Mouse (Mus musculus): ENCODE data around the gene Fgfr2.
A peak's percentile ranks its signal among the peaks of the same experiment; 100 is the strongest.
"Not testable (repeated sequence)": the region's sequence is repeated elsewhere in the genome, so short reads cannot be mapped to it uniquely, and the experiment has no call there.

Gene Fgfr2

DNA sequence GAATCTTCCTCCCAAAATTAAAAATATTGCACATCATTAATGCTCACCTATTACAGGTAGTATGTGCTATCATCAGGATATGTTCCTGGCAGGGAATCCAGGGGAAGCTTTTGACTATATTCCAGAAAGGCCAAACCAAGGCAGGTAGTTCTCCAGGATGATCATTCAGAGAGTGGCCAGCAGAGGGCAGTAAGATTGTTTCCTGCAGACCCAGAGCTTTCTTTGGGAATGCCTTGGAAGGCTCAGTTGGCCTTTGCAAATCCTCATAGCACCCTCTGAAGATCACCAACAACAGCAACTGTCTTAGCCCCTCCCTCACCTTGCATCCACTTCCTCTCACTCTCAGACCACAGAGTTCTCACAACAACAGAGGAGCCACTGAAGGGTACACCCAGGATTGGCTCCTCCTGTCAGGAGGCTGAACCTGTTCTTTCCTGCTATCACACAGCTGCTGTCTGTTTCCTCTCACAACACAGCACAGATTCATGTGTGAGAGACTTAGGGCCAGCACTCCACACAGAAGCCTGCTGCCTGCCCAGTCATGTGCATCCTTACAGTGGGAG is 2068.3 kb downstream of the Fgfr2 start:
- peak; percentile 17 to 23 for DNase-seq

DNA sequence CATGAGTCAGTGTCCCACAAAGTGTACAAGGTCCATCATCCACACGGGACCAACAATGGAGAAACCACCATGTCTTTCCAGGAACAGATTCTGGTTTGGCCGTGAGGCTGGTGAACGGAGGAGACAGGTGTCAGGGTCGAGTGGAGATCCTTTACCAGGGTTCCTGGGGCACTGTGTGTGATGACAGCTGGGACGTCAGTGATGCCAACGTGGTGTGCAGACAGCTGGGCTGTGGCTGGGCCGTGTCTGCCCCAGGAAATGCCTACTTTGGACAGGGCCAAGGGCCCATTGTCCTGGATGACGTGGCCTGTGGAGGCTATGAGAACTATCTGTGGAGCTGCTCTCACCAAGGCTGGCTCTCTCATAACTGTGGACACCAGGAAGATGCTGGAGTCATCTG is 2073.3 kb downstream of the Fgfr2 start:
- DNase-seq, result not testable (repeated sequence)

DNA sequence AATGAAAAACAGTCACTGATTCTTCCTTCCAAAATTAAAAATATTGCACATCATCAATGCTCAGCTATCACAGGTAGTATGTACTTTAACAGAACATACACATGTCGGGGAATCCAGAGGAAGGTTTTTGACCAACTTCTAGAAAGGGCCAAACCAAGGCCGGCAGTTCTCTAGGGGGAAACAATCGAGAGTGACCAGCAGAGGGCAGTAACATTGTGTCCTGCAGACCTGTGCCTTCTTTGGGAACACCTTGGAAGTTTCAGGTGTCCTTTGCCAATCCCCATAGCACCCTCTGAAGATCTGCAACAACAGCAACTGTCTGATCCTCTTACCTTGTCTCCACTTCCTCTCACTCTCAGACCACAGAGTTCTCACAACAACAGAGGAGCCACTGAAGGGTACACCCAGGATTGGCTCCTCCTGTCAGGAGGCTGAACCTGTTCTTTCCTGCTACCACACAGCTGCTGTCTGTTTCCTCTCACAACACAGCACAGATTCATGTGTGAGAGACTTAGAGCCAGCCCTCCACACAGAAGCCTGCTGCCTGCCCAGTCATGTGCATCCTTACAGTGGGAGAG is 2077.8 kb downstream of the Fgfr2 start:
- DNase-seq, result peak; percentile 16 to 24

DNA sequence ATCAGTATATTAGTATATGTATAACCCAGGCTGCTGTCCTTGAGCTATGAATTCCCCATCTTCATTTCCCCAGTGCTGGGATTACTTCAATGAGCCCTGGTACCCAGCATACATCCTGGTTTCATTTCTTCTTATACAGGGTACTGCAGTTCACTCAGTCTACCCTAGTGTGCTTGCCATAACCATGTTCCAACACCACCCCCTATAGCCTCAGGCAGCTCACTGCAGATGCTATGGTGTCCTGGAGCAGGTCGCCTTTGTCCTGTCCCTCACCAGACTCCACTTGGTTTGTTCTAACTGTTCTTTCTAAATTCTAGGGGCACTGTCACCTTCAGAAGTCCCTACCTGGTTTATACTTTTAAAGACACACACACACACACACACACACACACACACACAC is 2080.5 kb downstream of the Fgfr2 start:
- DNase-seq, result peak in 1 of 2 experiments; percentile 3

DNA sequence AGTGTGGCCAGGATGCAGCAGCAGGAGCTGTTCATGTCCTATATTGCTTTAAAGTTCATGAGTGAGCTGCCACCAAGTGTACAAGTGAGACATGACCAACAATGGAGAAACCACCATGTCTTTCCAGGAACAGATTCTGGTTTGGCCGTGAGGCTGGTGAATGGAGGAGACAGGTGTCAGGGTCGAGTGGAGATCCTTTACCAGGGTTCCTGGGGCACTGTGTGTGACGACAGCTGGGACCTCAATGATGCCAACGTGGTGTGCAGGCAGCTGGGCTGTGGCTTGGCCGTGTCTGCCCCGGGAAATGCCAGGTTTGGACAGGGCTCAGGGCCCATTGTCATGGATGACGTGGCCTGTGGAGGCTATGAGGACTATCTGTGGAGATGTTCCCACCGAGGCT is 2082.4 kb downstream of the Fgfr2 start:
- not testable (repeated sequence) for DNase-seq

DNA sequence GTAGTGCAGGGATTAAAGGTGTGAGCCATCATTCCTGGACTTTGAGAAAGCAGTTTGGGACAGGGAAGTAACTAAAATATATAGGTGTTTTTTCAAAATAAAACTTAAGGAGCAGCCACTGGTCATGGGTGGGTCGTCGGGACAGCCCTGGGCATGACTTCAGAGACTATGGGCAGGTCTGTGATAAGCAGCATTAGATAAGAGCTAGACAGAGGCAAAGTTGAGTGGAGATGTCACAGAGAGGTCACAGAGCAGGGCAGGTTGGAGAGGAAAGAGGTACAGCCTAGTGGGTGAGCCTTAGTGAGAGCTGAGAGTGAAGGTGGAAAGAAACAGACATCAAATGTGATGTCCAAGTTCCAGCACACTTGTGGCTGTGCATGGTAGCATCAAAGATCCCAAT is 2086.1 kb downstream of the Fgfr2 start:
- DNase-seq, result no peak

DNA sequence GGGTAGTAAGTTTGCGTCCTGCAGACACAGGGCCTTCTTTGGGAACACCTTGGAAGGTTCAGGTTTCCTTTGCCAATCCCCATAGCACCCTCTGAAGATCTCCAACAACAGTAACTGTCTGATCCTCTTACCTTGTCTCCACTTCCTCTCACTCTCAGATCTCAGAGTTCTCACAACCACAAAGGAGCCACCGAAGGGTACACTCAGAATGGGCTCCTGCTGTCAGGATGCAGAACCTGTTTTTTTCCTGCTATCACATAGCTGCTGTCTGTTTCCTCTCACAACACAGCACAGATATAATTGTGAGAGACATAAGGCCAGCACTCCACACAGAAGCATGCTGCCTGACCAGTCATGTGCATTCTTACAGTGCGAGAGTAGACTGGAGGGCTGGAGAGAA is 2086.8 kb downstream of the Fgfr2 start:
- no peak for DNase-seq

DNA sequence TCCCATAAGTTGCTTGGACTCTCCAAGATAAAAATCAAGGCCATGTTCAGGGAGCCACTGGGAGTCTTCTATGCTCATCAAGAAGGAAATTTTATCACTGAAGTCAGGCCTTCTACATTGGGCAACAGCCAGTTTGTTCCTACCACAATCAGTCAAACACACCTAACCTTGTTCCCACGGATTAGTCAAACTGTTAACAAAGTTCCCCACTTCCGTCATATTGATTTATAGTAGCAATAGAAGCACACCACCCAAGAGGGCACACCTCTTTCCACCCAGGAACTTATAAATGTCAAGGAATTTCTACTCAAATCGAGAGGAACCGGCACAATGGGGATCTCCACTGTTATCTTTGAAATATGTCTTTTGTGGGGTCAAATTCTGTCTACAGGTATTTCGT is 2091.4 kb downstream of the Fgfr2 start, which contains the start of gene Dmbt1:
Gene Dmbt1 (plus strand): TSS at position 299 of the 400 bp plus-strand sequence.
- DNase-seq, result no peak

DNA sequence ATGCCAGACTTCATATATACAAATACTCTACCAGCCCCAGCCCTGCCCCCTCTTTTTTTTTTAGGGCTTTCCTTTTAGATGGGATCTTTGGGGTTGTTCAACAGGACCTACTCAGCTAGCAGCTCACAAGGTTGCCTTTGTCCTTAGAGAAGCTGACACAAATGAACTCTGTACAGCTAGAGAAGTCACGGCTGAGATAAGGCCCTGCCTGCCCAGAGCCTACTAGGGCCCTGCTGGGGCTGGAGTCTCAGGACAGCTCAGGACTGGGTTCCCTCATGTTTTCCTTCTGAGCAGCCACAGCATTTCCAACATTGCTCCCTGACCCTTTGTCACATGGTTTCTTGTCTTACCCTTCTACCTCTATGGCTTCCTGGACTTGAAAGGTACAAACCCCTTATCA is 2095.6 kb downstream of the Fgfr2 start:
- no peak for DNase-seq

DNA sequence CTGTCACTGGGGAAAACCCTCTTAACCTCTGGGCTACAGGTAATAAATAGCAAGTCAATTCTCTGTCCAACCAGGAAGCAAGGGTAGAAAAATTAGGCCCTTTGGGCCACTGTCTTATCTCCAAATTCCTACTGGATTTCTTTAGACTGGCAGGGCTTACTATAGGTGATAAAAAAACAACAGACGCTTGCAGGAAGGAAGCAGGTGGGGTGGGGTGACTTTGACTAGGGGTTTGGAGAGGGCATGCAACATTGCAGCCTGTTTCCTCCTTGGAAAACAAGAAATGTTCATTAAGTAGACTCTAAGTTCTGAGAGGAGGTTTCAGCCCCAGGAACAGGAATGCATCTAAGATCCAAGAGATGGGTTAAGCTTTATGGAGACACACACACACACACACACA is 2098.3 kb downstream of the Fgfr2 start:
- no peak for DNase-seq

DNA sequence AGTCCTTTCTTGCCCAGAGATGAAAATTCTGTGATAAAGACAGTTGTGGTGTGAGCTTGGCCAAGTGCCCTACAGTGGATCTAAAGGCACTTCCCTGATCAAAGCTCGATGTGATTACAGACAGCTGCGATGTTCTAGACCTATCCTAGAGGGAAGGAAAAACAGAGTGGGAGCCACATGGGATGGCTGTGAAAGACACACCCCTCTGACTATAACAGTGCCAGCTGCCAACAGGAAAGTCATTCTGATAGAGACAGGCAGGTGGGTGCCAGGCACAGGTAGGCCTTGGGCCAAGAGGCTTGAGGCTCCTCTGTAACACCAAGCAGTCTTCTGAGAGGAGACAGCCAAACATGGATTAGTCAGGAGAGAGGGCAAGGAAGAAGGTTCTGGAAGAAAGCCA is 2104.0 kb downstream of the Fgfr2 start:
- no peak for DNase-seq

DNA sequence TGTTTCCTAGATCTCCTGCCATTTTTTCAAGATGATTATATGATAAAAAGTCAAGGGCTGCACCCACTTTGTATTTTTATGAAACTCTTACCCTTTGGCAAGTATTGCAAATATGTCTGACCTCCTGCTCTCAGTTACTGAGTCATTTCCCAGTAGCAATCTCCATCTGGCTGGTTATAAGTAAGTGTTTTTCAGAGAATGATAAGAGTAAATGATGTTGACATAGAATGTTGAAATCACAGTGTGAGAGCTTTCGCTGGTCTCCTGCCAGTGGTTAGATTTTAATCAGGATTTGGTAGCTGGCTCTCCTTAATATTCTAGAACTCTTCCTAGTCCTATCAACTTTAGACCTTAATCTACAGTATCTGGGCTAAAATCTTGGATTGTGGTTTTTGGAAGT is 2111.2 kb downstream of the Fgfr2 start:
- no peak for DNase-seq

DNA sequence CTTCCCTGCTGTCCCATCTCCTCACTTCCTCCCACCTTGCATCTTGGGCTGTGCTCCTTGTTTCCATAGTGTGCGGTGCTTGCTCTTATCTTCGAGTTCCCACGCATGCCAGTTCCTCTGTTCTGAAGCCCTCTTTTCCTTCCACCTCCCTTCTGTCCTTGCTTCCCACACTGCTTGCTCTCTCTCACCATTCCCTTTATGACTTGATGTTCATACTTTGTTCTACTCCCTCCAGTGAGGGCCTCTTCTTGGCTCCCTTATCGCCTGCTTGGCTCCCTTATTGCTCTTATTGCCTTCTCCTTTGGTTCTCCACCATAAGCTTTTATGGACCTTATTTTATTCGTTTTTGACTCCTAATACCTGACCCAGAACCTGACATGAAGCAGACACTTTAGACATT is 2114.0 kb downstream of the Fgfr2 start:
- no peak for DNase-seq

DNA sequence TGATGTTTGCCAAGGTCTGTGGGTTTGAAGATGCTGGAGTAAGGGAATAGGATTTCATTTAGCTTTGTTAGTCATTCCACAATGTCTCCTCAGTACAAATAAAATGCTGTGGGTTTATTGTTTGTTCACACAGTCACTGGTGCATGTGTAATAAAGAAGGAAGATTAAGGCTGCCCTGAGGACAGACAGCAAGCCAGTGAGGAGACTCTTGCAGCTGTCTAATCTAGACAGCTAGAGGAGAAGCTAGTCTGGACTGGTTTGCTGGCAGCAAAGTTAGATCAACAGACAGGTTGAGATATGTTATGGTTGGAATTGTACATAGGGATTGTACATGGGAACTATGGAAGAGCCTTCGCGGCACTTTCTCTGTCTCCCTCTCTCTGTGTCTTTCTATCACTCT is 2115.9 kb downstream of the Fgfr2 start:
- no peak for DNase-seq

DNA sequence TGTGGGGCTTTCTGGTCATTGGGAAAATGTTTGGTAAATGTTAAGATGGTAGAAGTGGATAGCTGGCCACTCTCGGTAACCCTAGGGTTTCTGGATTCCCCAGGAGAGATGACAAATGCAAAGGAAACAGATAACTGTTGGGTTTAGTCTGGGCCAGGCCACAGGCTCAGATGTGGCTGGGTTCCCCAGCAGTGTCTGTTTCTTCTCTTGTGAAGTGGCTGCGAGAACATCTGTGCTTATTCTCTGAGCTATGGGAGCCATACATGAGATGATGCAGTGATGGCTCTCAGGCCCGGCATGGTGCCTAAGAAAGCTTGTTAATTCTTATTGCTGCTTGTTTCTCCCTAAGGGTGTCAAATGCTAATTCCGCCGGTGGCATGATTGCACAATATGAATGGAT is 2119.1 kb downstream of the Fgfr2 start:
- DNase-seq, result no peak

DNA sequence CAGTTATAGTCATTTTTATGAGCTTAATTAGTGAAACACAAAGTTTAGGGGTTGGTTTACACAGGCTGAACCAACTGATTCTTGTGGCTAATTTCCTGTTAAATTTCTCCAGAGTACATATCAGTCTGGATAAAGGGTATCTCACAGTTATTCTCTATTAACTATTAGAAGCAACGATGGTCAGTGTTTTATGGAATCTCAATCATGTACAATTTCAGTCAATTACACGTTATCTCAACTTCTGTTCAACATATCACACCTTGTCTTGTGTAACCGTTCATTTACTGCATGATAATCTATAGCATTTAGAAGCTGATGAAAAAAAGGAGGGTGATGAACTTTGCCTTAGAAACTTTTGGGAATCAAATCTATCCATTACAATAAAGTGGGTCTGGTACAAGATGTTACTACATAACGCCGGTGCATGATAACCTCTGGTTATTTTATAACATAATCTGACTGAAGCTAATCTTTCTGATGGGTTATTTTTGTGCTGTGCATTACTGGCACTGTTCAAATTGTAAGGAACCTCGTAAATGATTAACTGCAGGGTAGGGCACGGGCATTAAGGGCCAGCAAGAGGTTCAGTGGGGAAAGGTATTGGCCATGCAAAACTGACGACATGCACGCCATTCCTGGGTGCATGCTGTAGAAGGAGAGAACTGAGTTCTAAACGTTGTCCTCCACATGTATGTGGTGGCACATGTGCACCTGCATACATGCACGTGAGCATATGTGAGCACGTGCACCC is 2121.0 kb downstream of the Fgfr2 start:
- no peak for DNase-seq

DNA sequence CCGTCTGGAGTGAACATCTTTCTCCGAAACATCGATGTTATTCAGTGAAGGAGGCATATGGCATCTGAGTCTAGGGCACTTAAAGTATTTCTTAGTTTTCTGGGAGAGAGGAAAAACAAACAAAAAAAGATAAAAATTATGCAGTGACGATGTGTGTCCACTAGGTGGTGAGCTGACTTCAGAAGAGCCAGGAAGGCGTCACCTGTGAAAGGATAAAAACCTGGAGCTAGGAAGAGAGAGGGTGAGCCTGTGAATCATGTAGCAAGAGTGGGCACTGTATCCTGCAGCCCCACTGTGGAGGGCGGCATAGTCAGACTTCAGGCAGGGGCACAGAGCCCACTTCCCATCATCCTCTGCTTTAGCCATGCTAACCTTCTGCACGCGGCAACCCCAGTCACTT is 2129.2 kb downstream of the Fgfr2 start:
- DNase-seq, result no peak

DNA sequence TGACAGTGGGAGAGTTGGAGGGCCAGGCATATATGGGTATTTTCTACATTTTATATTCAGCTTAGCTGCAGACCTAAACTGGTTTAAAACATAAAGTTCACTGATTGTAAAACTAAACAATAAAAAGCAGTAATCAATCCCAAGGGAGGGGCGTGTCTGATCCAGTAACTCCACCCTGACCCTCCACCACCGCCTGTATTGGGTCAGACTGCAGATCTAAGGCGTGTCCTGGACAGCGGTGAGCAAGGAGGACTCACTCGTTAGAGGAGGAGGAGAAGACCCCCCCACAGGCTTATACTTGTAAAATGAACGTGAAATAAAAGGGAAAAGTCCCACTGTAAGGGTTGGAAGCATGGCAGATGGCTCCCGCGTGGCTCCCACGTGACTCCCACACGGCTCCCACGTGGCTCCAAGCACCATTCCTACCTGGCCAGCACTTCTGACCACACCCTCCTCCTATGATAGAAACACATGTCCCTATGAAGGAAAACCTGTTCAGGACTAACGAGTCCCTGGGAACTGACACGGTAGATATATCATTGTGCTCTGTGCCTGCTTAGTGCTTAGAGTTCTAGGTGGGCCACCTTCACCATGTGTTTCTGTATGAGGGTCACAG is 2131.9 kb downstream of the Fgfr2 start:
- DNase-seq, result no peak

DNA sequence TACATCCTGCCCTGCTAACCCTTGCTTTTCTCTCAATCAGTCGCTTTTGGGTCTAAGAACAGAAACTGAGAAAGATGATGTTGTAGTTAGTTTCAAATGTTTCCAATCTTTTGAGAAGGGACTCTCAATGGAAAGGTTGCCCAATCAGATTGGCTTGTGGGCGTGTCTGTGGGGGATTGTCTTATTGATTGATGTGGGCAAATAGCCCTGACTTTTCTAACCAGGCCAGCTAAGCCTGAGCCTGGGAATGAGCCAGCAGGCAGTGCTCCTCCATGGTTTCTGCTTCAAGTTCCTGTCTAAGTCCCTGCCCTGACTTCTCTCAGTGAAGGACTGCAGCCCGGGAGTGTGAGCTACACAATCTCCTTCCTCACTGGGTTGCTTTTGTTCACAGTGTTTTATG is 2133.8 kb downstream of the Fgfr2 start:
- DNase-seq, result no peak

DNA sequence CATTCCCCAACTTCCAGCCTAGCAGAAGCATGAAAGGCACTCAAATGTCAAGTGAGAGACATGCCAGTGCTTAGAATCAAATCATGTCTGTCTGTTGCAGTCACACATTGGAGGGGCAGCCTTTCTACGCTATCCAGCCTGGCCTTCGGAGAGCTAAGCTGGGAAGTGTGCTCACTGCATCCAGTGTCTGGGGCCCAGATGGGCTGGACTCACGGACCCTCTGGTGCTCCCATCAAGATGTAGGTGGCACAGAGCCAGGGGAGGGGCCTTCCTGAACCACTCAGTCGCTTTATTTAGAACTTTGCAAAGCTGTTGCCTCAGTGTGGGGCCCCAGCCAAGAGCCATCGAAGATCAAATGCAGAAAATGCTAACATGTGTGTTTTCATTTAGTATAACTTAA is 2135.0 kb downstream of the Fgfr2 start:
- no peak for DNase-seq

DNA sequence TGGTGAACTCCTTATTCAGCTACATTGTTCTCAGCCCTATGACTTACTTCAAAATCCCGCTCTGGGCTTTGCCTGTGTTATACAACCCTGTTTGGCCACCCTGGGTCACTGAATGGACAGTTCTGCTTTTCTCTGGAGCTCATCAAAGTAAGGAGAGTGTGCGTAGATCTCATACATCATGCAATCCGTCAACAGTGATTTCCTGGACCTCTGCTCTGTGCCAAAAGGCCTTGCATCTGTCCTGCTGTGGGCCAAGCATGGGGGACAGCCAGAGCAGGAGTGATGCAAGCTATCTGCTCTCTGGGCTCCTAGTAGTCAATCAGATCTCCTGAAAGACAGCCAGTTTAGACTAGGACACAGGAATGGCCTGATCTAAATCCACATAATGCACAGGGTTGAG is 2137.4 kb downstream of the Fgfr2 start:
- DNase-seq, result peak in 1 of 2 experiments; percentile 17

DNA sequence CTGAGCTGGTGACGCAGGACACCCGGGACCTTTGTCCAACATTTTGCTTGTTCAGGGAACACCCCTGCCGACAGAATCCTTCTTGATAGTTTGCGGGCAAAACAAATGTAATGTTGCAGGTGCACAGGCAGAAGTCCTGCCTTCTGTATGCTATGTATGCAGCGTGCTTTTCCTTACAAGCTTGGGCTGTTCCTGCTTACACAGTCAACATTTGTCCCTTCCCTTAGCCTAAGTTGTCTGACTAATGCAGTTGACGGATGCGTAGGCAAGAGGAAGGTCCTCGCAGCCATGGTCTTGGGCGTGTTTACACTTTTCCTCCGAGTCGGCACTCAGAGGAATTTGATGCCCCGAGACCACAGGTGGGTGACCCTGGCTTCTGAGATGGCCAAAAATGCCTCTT is 2138.0 kb downstream of the Fgfr2 start:
- DNase-seq, result no peak

DNA sequence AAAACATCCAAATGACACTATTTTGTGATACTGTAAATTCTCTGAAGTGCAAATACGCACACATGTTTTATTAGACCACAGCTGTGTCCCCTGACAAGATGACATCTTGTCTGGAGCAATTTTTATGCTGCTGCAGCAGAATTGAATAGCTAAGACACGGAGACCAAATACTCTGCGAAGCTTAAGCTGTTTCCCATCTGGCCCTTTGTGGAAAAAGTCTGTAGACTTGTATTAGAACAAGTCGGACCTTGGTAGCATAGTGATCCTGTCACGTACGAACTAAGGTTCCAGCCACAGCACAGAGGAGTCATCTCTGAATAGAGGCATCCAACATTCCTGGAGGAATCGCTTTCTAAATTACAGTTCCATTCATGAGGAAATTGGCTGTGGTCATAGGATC is 2138.9 kb downstream of the Fgfr2 start:
- peak in 1 of 2 experiments; percentile 15 for DNase-seq

DNA sequence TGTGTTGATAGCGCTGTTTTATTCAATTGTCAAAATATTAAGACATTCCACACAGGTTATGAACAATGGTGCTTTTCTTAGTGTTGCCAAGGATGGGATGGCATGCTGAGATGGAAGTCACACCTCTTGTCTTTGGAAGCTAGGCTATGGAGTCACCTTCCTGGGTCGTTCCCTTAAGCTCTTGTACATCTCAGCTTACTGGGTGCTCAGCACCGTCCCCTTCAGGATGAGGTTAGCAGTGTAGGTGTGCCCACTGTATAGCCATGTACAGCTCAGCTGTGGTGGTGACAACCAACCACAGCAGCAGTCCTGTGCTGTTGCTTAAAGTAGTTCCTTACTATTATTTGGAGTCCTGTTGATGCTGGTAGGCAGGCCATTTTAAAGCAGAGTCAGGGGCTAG is 2140.3 kb downstream of the Fgfr2 start:
- DNase-seq, result no peak
